Mouse (Mus musculus) midbrain, embryonic 10.5 days (tissue): ENCODE measurements around the gene Immp2l. TPM values are rescaled to one million over a fixed set of nuclear protein-coding genes. Genes with fewer than 3 reads are reported as not detected.
"Not testable (repeated sequence)": the region's sequence is repeated elsewhere in the genome, so short reads cannot be mapped to it uniquely, and the experiment has no call there.

ENCODE experiments used
- DNase-seq: peaks from one replicate; pipeline ENCODE4 v3.0.0-alpha.2; 2017; ENCODE audit warnings: low spot score
- H3K27ac ChIP-seq: fragments of 300-500 bp; sonication (generic); replicated peaks from 2 replicates; pipeline ENCODE4 v1.5.1; 2016; ENCODE audit warnings: mild to moderate bottlenecking
- H3K27me3 ChIP-seq: fragments of 300-500 bp; sonication (generic); 2 replicates; pipeline ENCODE4 v1.6.1; 2016; ENCODE audit warnings: low read depth, mild to moderate bottlenecking; ENCODE audit not compliant: poor library complexity, severe bottlenecking
- H3K36me3 ChIP-seq: fragments of 300-500 bp; sonication (generic); 2 replicates; pipeline ENCODE4 v1.6.1; 2016; ENCODE audit warnings: mild to moderate bottlenecking, moderate library complexity
- H3K4me1 ChIP-seq: fragments of 300-500 bp; sonication (generic); 2 replicates; pipeline ENCODE4 v1.6.1; 2016
- H3K4me3 ChIP-seq: fragments of 300-500 bp; sonication (generic); 2 replicates; pipeline ENCODE4 v1.5.1; 2016; ENCODE audit warnings: mild to moderate bottlenecking, moderate library complexity
- H3K9me3 ChIP-seq: fragments of 300-500 bp; sonication (generic); replicated peaks from 2 replicates; pipeline ENCODE4 v1.6.1; 2016; ENCODE audit warnings: mild to moderate bottlenecking
- WGBS: fragments of 180-500 bp; shearing (Covaris S2); methylation state at CpG from one replicate; pipeline ENCODE4 v1.1.7; 2016; 5-methylcytosine and 5-hydroxymethylcytosine counted together
- polyA plus RNA-seq: library from polyadenylated mRNA; unstranded; fragments of >200 nt; fragmentation: Nextera tagmentation; extraction: Ambion mirVana; gene quantifications from 2 replicates; pipeline ENCODE4 v1.2.1, GENCODE M21; 2016

Gene Immp2l
- polyA plus RNA-seq, 1 experiment from 2014 or later = 12.0 TPM

GRCm38 (mm10) chr12:41728467-41728866, 704.6 kb downstream of the Immp2l start:
- no peaks in the 10 kb centered on the region for H3K36me3 ChIP-seq
- no peak for DNase-seq

GRCm38 (mm10) chr12:41729780-41730179, 705.9 kb downstream of the Immp2l start:
- no peak overlapping the region for H3K4me3 ChIP-seq
- no peaks in the 10 kb centered on the region for H3K36me3 ChIP-seq
- no peaks in the 10 kb centered on the region for H3K4me1 ChIP-seq
- no peaks in the 10 kb centered on the region for H3K27me3 ChIP-seq
- WGBS = 96% methylated on average over 1 of the region's 1 CpGs
- no peak for DNase-seq
- H3K9me3 ChIP-seq = no peaks in the 10 kb centered on the region
- H3K27ac ChIP-seq = no peak overlapping the region

More at GRCm38 (mm10) chr12:41728467-41728866, 704.6 kb downstream of the Immp2l start:
- no peak overlapping the region for H3K27ac ChIP-seq
- no peaks in the 10 kb centered on the region for H3K9me3 ChIP-seq
- H3K27me3 ChIP-seq = no peaks in the 10 kb centered on the region
- whole genome bisulfite sequencing = 88% methylated on average over 1 of the region's 1 CpGs
- no peak overlapping the region for H3K4me3 ChIP-seq
- H3K4me1 ChIP-seq = no peaks in the 10 kb centered on the region

- H3K9me3 ChIP-seq = no peaks in the 10 kb centered on the region
- no peaks in the 10 kb centered on the region for H3K27me3 ChIP-seq
- H3K4me3 ChIP-seq = no peak overlapping the region
- no peak overlapping the region for H3K27ac ChIP-seq
- H3K4me1 ChIP-seq = no peaks in the 10 kb centered on the region
- no peak for DNase-seq
- H3K36me3 ChIP-seq = no peaks in the 10 kb centered on the region
These were observed 709.3 kb downstream of the Immp2l start for GRCm38 (mm10) chr12:41733168-41733567.

GRCm38 (mm10) chr12:41742887-41743286, 719.0 kb downstream of the Immp2l start:
- no peak overlapping the region for H3K27ac ChIP-seq
- no peaks in the 10 kb centered on the region for H3K36me3 ChIP-seq
- H3K4me3 ChIP-seq = no peak overlapping the region
- no peaks in the 10 kb centered on the region for H3K27me3 ChIP-seq
- DNase-seq = no peak
- peaks cover 3% of the 10 kb centered on the region; the same call in 1 of the 2 replicates for H3K9me3 ChIP-seq
- H3K4me1 ChIP-seq = no peaks in the 10 kb centered on the region
- WGBS = 83% methylated on average over 3 of the region's 3 CpGs

- 77% methylated on average over 3 of the region's 3 CpGs for WGBS
- no peaks in the 10 kb centered on the region for H3K36me3 ChIP-seq
- no peak for DNase-seq
- H3K27me3 ChIP-seq = no peaks in the 10 kb centered on the region
- no peak overlapping the region for H3K27ac ChIP-seq
- no peak overlapping the region for H3K4me3 ChIP-seq
- H3K4me1 ChIP-seq = no peaks in the 10 kb centered on the region
- no peaks in the 10 kb centered on the region for H3K9me3 ChIP-seq
These were observed 739.5 kb downstream of the Immp2l start for GRCm38 (mm10) chr12:41763396-41763795.

GRCm38 (mm10) chr12:41773961-41774360, 750.1 kb downstream of the Immp2l start:
- Histone ChIP-seq H3K4me3 (no peak overlapping the region), H3K9me3 (no peaks in the 10 kb centered on the region), H3K27ac (no peak overlapping the region), H3K4me1 (no peaks in the 10 kb centered on the region), H3K27me3 (no peaks in the 10 kb centered on the region), H3K36me3 (no peaks in the 10 kb centered on the region)
- WGBS = 63% methylated on average over 3 of the region's 3 CpGs
- no peak for DNase-seq

- H3K4me1 ChIP-seq = no peaks in the 10 kb centered on the region
- H3K27ac ChIP-seq = no peak overlapping the region
- 93% methylated on average over 5 of the region's 5 CpGs for WGBS
- H3K4me3 ChIP-seq = no peak overlapping the region
- no peak for DNase-seq
- no peaks in the 10 kb centered on the region for H3K36me3 ChIP-seq
- no peaks in the 10 kb centered on the region for H3K27me3 ChIP-seq
- no peaks in the 10 kb centered on the region for H3K9me3 ChIP-seq
These were observed 750.9 kb downstream of the Immp2l start for GRCm38 (mm10) chr12:41774623-41775323.

GRCm38 (mm10) chr12:41777762-41778161, 753.9 kb downstream of the Immp2l start:
- H3K27ac ChIP-seq, H3K27me3 ChIP-seq, DNase-seq, H3K4me1 ChIP-seq, H3K36me3 ChIP-seq, H3K9me3 ChIP-seq, H3K4me3 ChIP-seq: not testable (repeated sequence)
- WGBS = no CpG with 5 or more reads among the region's 4 CpGs

- DNase-seq, H3K36me3 ChIP-seq, H3K4me1 ChIP-seq, H3K9me3 ChIP-seq, H3K27me3 ChIP-seq, H3K4me3 ChIP-seq, H3K27ac ChIP-seq: not testable (repeated sequence)
- 89% methylated on average over 1 of the region's 1 CpGs for WGBS
These were observed 769.8 kb downstream of the Immp2l start for GRCm38 (mm10) chr12:41793681-41794080.

- DNase-seq = no peak
- Histone ChIP-seq H3K4me3 (no peak overlapping the region), H3K36me3 (no peaks in the 10 kb centered on the region), H3K4me1 (no peaks in the 10 kb centered on the region), H3K27ac (no peak overlapping the region), H3K9me3 (no peaks in the 10 kb centered on the region), H3K27me3 (no peaks in the 10 kb centered on the region)
- 91% methylated on average over 6 of the region's 6 CpGs for WGBS
These were observed 805.6 kb downstream of the Immp2l start for GRCm38 (mm10) chr12:41829517-41829916.

GRCm38 (mm10) chr12:41831731-41832130, 807.8 kb downstream of the Immp2l start:
- no peaks in the 10 kb centered on the region for H3K36me3 ChIP-seq
- no peaks in the 10 kb centered on the region for H3K4me1 ChIP-seq
- no peak for DNase-seq
- no peaks in the 10 kb centered on the region for H3K9me3 ChIP-seq
- H3K27ac ChIP-seq = no peak overlapping the region
- 94% methylated on average over 7 of the region's 7 CpGs for WGBS
- H3K27me3 ChIP-seq = no peaks in the 10 kb centered on the region
- no peak overlapping the region for H3K4me3 ChIP-seq

- Histone ChIP-seq H3K9me3 (no peaks in the 10 kb centered on the region), H3K4me3 (no peak overlapping the region), H3K4me1 (no peaks in the 10 kb centered on the region), H3K36me3 (no peaks in the 10 kb centered on the region), H3K27me3 (no peaks in the 10 kb centered on the region), H3K27ac (no peak overlapping the region)
- no peak for DNase-seq
- 82% methylated on average over 2 of the region's 2 CpGs for WGBS
These were observed 810.8 kb downstream of the Immp2l start for GRCm38 (mm10) chr12:41834646-41835045.

GRCm38 (mm10) chr12:41838334-41838847, 814.5 kb downstream of the Immp2l start:
- DNase-seq = no peak
- Histone ChIP-seq H3K4me3 (no peak overlapping the region), H3K4me1 (no peaks in the 10 kb centered on the region)

More at GRCm38 (mm10) chr12:41838334-41838847, 814.5 kb downstream of the Immp2l start:
- no peak overlapping the region for H3K27ac ChIP-seq
- H3K36me3 ChIP-seq = no peaks in the 10 kb centered on the region
- no peaks in the 10 kb centered on the region for H3K9me3 ChIP-seq
- H3K27me3 ChIP-seq = no peaks in the 10 kb centered on the region
- WGBS = 83% methylated on average over 6 of the region's 6 CpGs
